ENCODE assay signal across 10 mouse cellular contexts in the genomic region with DNA sequence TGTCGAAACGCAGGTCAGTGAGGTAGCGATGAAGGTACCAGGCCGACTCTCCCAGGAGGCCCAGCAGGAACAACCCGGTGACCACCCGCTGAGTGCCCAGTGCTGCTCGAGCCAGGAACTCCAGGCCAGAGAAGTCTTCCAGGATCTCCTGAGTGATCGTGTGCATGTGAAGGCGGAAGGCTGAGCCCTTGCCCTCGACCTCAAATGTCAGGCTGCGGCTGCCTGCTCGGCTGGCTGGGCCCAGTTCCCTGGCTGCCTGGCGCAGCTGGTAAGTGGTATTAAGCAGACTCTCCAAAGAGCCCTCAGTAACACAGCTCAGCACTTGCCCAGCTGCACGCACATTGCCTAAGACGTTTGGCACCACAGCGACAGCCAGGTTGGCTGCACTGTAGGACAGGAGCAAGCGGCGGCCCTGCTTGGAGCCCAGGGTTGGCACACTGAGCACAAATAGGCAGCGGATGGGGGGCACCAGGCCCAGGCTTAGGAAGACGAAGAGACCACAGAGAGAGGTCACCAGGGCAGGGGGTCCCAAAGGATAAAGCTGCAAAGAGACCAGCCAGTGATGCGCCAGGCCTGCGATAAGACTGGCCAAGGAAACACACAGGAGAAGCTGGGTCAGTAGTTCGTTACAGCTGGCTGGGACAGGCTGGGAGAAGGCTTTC. TPM values are rescaled to one million over a fixed set of nuclear protein-coding genes. Genes with fewer than 3 reads are reported as not detected.
DNase-seq lines count a peak whose midpoint lies in the region; ATAC-seq and TF ChIP-seq lines count a peak whose summit lies in the region.
"Had no signal": no experiment of that assay in that cellular context is flagged by ENCODE, and none has a peak within 500 bp of the region (broad histone marks: within the 10 kb centered on the region; RNA-seq: fewer than 3 reads in every experiment).

No protein-coding gene starts in this region.

- intact Hi-C loops in gastrocnemius, postnatal 14 days (cut with DNase I; ENCODE audit: low total_unique reads) = no loop called here

- peaks cover 60% of the 10 kb centered on the region for H3K4me1 ChIP-seq in E14TG2a.4 (replicated peaks; ENCODE audit: low read depth, low read length)
- 0 out of 2 replicates have a peak, but pooled peaks cover 2% of the 10 kb centered on the region for H3K4me1 ChIP-seq in lung, postnatal 0 days (ENCODE audit: insufficient read depth, low read depth, low read length)
- peaks cover 15% of the 10 kb centered on the region for H3K4me1 ChIP-seq in kidney, embryonic 15.5 days

- H3K9me3 ChIP-seq in E14TG2a.4 (ENCODE audit: low read length) = peaks cover 4% of the 10 kb centered on the region; the same call in 1 of the 2 replicates
- H3K9me3 ChIP-seq in lung, postnatal 0 days (ENCODE audit: low read length) = no peaks in the 10 kb centered on the region
- H3K9me3 ChIP-seq in kidney, embryonic 15.5 days (replicated peaks) = no peaks in the 10 kb centered on the region
- H3K9me3 ChIP-seq: liver, embryonic 13.5 days had no signal

- H3K27ac ChIP-seq in lung, postnatal 0 days (ENCODE audit: low read length) = no peak overlapping the region
- no peak overlapping the region for H3K27ac ChIP-seq in kidney, embryonic 15.5 days
- H3K27ac ChIP-seq: liver, embryonic 13.5 days had no signal

- no peaks in the 10 kb centered on the region for H3K36me3 ChIP-seq in E14TG2a.4 (ENCODE audit: insufficient read depth, low read length)
- H3K36me3 ChIP-seq in lung, postnatal 0 days (ENCODE audit: insufficient read depth, low read length) = no peaks in the 10 kb centered on the region
- no peaks in the 10 kb centered on the region for H3K36me3 ChIP-seq in kidney, embryonic 15.5 days
- H3K36me3 ChIP-seq: liver, embryonic 13.5 days had no signal

- H3K4me2 ChIP-seq in lung, postnatal 0 days (replicated peaks; ENCODE audit: low read depth, low read length) = no peak overlapping the region
- H3K4me2 ChIP-seq in kidney, embryonic 15.5 days = no peak overlapping the region
- H3K4me2 ChIP-seq: liver, embryonic 13.5 days had no signal

- peak overlapping the region; percentile 72 for H3K4me3 ChIP-seq in E14TG2a.4 (replicated peaks; ENCODE audit: low read length)
- no peak overlapping the region for H3K4me3 ChIP-seq in lung, postnatal 0 days (ENCODE audit: low read depth, low read length)
- H3K4me3 ChIP-seq in kidney, embryonic 15.5 days (replicated peaks) = no peak overlapping the region
- H3K4me3 ChIP-seq: liver, embryonic 13.5 days had no signal

- no peak for TF ChIP-seq EP300 in lung, postnatal 0 days (IDR thresholded peaks at IDR 0.05)

- no peak for TF ChIP-seq CTCF in E14TG2a.4 (conservative IDR thresholded peaks at IDR 0.05; ENCODE audit: low read length)
- no peak for TF ChIP-seq CTCF in lung, postnatal 0 days (IDR thresholded peaks at IDR 0.05)

- WGBS in lung, postnatal 0 days = 65% methylated on average over 23 of the region's 23 CpGs
- 68% methylated on average over 23 of the region's 23 CpGs for WGBS in kidney, embryonic 15.5 days

- no peak overlapping the region for H3K9ac ChIP-seq in lung, postnatal 0 days (replicated peaks; ENCODE audit: low read depth)
- H3K9ac ChIP-seq in kidney, embryonic 15.5 days = no peak overlapping the region

- ATAC-seq in lung, postnatal 0 days = peak; percentile 42
- ATAC-seq in megakaryocyte, adult 5-6 weeks (ENCODE audit: poor library complexity, severe bottlenecking) = no peak
- no peak for ATAC-seq in kidney, embryonic 15.5 days (replicated peaks; ENCODE audit: low FRiP score)

- peak; percentile 21 for DNase-seq in adrenal gland, postnatal 25 days
- peak; percentile 70 for DNase-seq in gastrocnemius, postnatal 14 days
- DNase-seq in lung, postnatal 0 days (ENCODE audit: low spot score) = peak; percentile 38
- DNase-seq in thymus, postnatal 10 days (ENCODE audit: low spot score in 2 of 2) = no peak
- DNase-seq in left cerebral cortex, adult 9 months (ENCODE audit: low spot score in 2 of 2) = no peak
- DNase-seq: liver, embryonic 13.5 days had no signal

- H3K27me3 ChIP-seq in E14TG2a.4 (ENCODE audit: insufficient read depth, low read length) = peaks cover 16% of the 10 kb centered on the region
- H3K27me3 ChIP-seq in lung, postnatal 0 days (replicated peaks; ENCODE audit: insufficient read depth, low read length) = no peaks in the 10 kb centered on the region
- H3K27me3 ChIP-seq in kidney, embryonic 15.5 days = no peaks in the 10 kb centered on the region
- H3K27me3 ChIP-seq: liver, embryonic 13.5 days had no signal

RNA-seq across cellular contexts. Expression of a gene that starts 2.6 kb away (rescaled TPM):
- 0.15 TPM in 1 of 2 replicates, not detected in the other for total RNA-seq in adrenal gland, postnatal 25 days (2021)
- total RNA-seq in gastrocnemius, postnatal 14 days (2021) = under 1 TPM; 0.11 to 0.18 TPM
- 0.15 and 0.20 TPM in 2 replicates for polyA plus RNA-seq in lung, postnatal 0 days (2015; fragmentation: Nextera tagmentation; extraction: Ambion mirVana)
- 0.11 TPM in 1 of 2 replicates, not detected in the other for total RNA-seq in megakaryocyte, adult 5-6 weeks (2015)
- 0.04 and 0.11 TPM in 2 replicates for total RNA-seq in megakaryocyte, adult 5-6 weeks (2017)
- 0.16 and 0.69 TPM in 2 replicates for polyA plus RNA-seq in kidney, embryonic 15.5 days (2015; fragmentation: Nextera tagmentation; extraction: Ambion mirVana)
- total RNA-seq: heart, adult 18-20 months had no signal

RNA-seq across cellular contexts. Expression of a gene that starts 9.6 kb away (rescaled TPM):
- total RNA-seq in adrenal gland, postnatal 25 days (2021) = 5.3 and 6.3 TPM in 2 replicates
- total RNA-seq in gastrocnemius, postnatal 14 days (2021) = 1 to 10 TPM; 2.2 to 2.3 TPM
- 2.5 and 2.6 TPM in 2 replicates for polyA plus RNA-seq in lung, postnatal 0 days (2015; fragmentation: Nextera tagmentation; extraction: Ambion mirVana)
- not detected in 2 replicates for total RNA-seq in megakaryocyte, adult 5-6 weeks (2015)
- total RNA-seq in megakaryocyte, adult 5-6 weeks (2017) = not detected in 2 replicates
- 7.7 and 9.1 TPM in 2 replicates for polyA plus RNA-seq in kidney, embryonic 15.5 days (2015; fragmentation: Nextera tagmentation; extraction: Ambion mirVana)

RNA-seq across cellular contexts. Expression of a gene that starts 29.1 kb away (rescaled TPM):
- not detected in 2 replicates for total RNA-seq in adrenal gland, postnatal 25 days (2021)
- total RNA-seq in gastrocnemius, postnatal 14 days (2021) = under 1 TPM in 1 of 2 experiments, not detected in 1; 0.08 TPM
- polyA plus RNA-seq in lung, postnatal 0 days (2015; fragmentation: Nextera tagmentation; extraction: Ambion mirVana) = 1.2 and 2.0 TPM in 2 replicates
- total RNA-seq in megakaryocyte, adult 5-6 weeks (2015) = not detected in 2 replicates
- not detected in 2 replicates for total RNA-seq in megakaryocyte, adult 5-6 weeks (2017)
- 1.1 TPM in 2 replicates for polyA plus RNA-seq in kidney, embryonic 15.5 days (2015; fragmentation: Nextera tagmentation; extraction: Ambion mirVana)
- total RNA-seq: heart, adult 18-20 months had no signal

Comparison
In these comparisons a context has a peak if more than half of its experiments do, and no peak if none do; other contexts are left out.
1. DNase-seq: peak in adrenal gland, postnatal 25 days (single experiment), gastrocnemius, postnatal 14 days (single experiment) and lung, postnatal 0 days (single experiment); none in thymus, postnatal 10 days (0 of 2) and left cerebral cortex, adult 9 months (0 of 2).